ENCODE assay signal across 7 mouse cellular contexts in the genomic region with DNA sequence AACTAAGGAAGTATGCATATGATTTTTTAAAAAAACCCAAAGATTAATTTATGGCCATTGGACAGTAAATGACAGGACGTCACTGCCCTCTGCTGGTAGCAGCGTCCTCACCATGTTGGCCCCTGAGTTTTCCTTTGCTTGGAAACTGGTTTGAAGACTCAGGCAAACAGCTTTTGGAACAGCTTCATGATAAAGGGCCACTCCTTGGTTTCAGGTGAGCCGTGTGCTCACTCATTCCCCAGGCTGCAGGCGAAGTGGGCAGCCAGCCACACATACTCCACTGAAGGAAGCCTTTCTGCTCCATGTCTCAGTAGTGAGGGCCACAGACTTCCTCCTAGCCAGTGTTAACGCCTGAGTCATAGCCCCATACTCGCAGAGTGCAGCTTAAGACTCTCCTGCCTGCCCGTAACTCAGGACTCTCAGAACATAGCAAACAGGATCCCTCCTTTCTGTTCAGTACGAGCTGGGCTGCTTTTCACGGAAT.
DNase-seq lines count a peak whose midpoint lies in the region; TF ChIP-seq lines count a peak whose summit lies in the region.

No protein-coding gene starts in this region.

- no peak overlapping the region for H3K4me3 ChIP-seq in lung, adult 2 months (replicated peaks; ENCODE audit: extremely low read depth, low read depth, low read length)
- H3K4me3 ChIP-seq in small intestine, adult 2 months (ENCODE audit: low read depth, low read length): no peak overlapping the region

- peak overlapping the region; percentile 4; the same call in 1 of the 2 replicates for H3K27ac ChIP-seq in small intestine, adult 2 months (ENCODE audit: insufficient read depth, low read depth, low read length)

- H3K36me3 ChIP-seq in small intestine, adult 2 months (ENCODE audit: control insufficient read depth, insufficient read depth, low read length): no peaks in the 10 kb centered on the region

- peak; percentile 65 to 81 for DNase-seq in CD8-positive naive resting alpha-beta T cell, adult 2 months (ENCODE audit: low read depth in 2 of 2, low spot score in 2 of 2)
- DNase-seq in NIH3T3 (ENCODE audit: low read depth): peak; percentile 95
- DNase-seq in cerebellum, postnatal 14 days: peak; percentile 86 to 91
- peak; percentile 67 for DNase-seq in heart, adult 8-10 months (ENCODE audit: low spot score)
- DNase-seq in layer of hippocampus, adult 18-20 months (ENCODE audit: low spot score in 2 of 2): peak; percentile 39 to 84
- peak; percentile 78 for DNase-seq in lung, adult 2 months

- no peak for TF ChIP-seq POLR2A in lung, adult 2 months (IDR thresholded peaks at IDR 0.05; ENCODE audit: borderline replicate concordance, extremely low read depth, low read depth, low read length)
- TF ChIP-seq POLR2A in small intestine, adult 2 months (IDR thresholded peaks at IDR 0.05; ENCODE audit: low read depth, low read length): no peak

- H3K4me1 ChIP-seq in lung, adult 2 months (ENCODE audit: control insufficient read depth, insufficient read depth, low read length): no peaks in the 10 kb centered on the region
- peaks cover 22% of the 10 kb centered on the region for H3K4me1 ChIP-seq in small intestine, adult 2 months (ENCODE audit: control insufficient read depth, insufficient read depth, insufficient read length, low read length)

- peak; percentile 91 for TF ChIP-seq CTCF in lung, adult 2 months (IDR thresholded peaks at IDR 0.05; ENCODE audit: insufficient read depth, low read length)
- peak; percentile 90; the same call in 1 of the 2 replicates for TF ChIP-seq CTCF in small intestine, adult 2 months (IDR thresholded peaks at IDR 0.05; ENCODE audit: extremely low read depth, insufficient read length, insufficient replicate concordance, low read depth, low read length)

- H3K27me3 ChIP-seq in small intestine, adult 2 months (ENCODE audit: control insufficient read depth, insufficient read depth, low read length): no peaks in the 10 kb centered on the region

- WGBS in lung, adult 2 months: 20% methylated on average over 9 of the region's 9 CpGs
- 5% methylated on average over 9 of the region's 9 CpGs for WGBS in small intestine, adult 2 months
